Mouse (Mus musculus): ENCODE data around the gene Tap1. TPM values are rescaled to one million over a fixed set of nuclear protein-coding genes. Genes with fewer than 3 reads are reported as not detected.

Gene Tap1
- total and polyA plus RNA-seq, 2 experiments: 15.1 to 23.5 TPM

DNA sequence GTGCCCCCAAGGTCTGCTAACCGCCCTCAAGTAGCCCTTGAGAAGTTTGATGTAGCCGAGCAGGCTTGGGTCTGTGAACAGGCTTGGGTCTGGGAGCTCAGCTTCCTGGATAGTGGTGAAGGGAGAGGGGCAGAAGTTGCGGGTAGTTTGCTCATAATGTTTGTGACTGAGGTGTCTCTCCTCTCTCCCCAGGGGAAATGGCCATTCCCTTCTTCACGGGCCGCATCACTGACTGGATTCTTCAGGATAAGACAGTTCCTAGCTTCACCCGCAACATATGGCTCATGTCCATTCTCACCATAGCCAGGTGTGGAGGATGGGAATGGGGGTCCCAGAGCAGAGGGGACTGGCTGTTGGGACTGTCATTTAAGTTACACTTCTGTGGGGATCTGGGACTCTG, 1.6 kb downstream of the Tap1 start:
- Histone ChIP-seq H3K27ac (replicated peaks; ENCODE audit: insufficient read depth, low read depth, low read length) (no peak overlapping the region), H3K9ac (ENCODE audit: low read depth, low read length) (no peak overlapping the region), H3K36me3 (ENCODE audit: control insufficient read depth, insufficient read depth, low read length) (no peaks in the 10 kb centered on the region; the same call in 1 of the 2 replicates), H3K79me2 (ENCODE audit: control insufficient read depth, insufficient read depth, low read length) (no peaks in the 10 kb centered on the region; the same call in 1 of the 2 replicates), H3K4me3 (ENCODE audit: insufficient read depth, low read depth, low read length) (no peak overlapping the region), H3K27me3 (ENCODE audit: control insufficient read depth, insufficient read depth, low read length) (no peaks in the 10 kb centered on the region), H3K4me1 (ENCODE audit: control insufficient read depth, insufficient read depth, low read length) (peaks cover 16% of the 10 kb centered on the region)
- TF ChIP-seq POLR2A (IDR thresholded peaks at IDR 0.05; ENCODE audit: extremely low read depth, insufficient read depth, low read length): no peak
- no peak for TF ChIP-seq CTCF (IDR thresholded peaks at IDR 0.05; ENCODE audit: low read depth, low read length)
- WGBS: 84% methylated on average over 6 of the region's 6 CpGs
- no peak for DNase-seq (ENCODE audit: extremely low read depth, low read depth, low spot score)

DNA sequence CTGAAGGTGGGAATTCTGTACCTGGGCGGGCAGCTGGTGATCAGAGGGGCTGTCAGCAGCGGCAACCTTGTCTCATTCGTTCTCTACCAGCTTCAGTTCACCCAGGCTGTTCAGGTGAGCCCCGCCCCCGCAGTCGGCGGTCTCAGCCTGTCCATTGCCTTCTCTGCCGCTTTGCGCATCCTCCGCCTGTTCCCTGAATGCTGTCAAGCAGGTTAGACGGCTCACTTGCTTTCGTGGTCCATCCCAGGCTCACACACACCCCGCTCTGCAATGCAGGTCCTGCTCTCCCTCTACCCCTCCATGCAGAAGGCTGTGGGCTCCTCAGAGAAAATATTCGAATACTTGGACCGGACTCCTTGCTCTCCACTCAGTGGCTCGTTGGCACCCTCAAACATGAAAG, 5.5 kb downstream of the Tap1 start:
- WGBS: 78% methylated on average over 16 of the region's 16 CpGs
- H3K27me3 ChIP-seq (ENCODE audit: control insufficient read depth, insufficient read depth, low read length): no peaks in the 10 kb centered on the region
- H3K36me3 ChIP-seq (ENCODE audit: control insufficient read depth, insufficient read depth, low read length): no peaks in the 10 kb centered on the region; the same call in 1 of the 2 replicates
- peaks cover 14% of the 10 kb centered on the region for H3K4me1 ChIP-seq (ENCODE audit: control insufficient read depth, insufficient read depth, low read length)
- no peak for DNase-seq (ENCODE audit: extremely low read depth, low read depth, low spot score)
- no peaks in the 10 kb centered on the region for H3K79me2 ChIP-seq (ENCODE audit: control insufficient read depth, insufficient read depth, low read length)
- H3K4me3 ChIP-seq (ENCODE audit: insufficient read depth, low read depth, low read length): no peak overlapping the region
- no peak overlapping the region for H3K9ac ChIP-seq (ENCODE audit: low read depth, low read length)
- no peak overlapping the region for H3K27ac ChIP-seq (replicated peaks; ENCODE audit: insufficient read depth, low read depth, low read length)
- TF ChIP-seq CTCF (IDR thresholded peaks at IDR 0.05; ENCODE audit: low read depth, low read length) (no peak), POLR2A (IDR thresholded peaks at IDR 0.05; ENCODE audit: extremely low read depth, insufficient read depth, low read length) (no peak)

DNA sequence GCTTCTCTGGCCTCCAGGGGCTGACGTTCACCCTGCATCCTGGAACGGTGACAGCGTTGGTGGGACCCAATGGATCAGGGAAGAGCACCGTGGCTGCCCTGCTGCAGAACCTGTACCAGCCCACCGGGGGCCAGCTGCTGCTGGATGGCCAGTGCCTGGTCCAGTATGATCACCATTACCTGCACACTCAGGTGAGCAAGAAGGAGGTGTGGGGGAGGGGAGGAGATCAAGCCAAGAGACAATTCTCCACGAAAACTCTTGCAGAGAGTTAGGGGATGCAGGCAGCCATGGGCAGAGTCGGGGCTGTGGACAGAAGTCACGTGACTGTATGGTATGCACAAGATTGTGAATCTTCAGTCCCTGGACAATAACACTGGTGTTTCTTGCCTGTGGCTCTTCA, 6.1 kb downstream of the Tap1 start:
- no peaks in the 10 kb centered on the region; the same call in 1 of the 2 replicates for H3K36me3 ChIP-seq (ENCODE audit: control insufficient read depth, insufficient read depth, low read length)
- H3K27ac ChIP-seq (replicated peaks; ENCODE audit: insufficient read depth, low read depth, low read length): no peak overlapping the region
- peaks cover 14% of the 10 kb centered on the region for H3K4me1 ChIP-seq (ENCODE audit: control insufficient read depth, insufficient read depth, low read length)
- TF ChIP-seq POLR2A (IDR thresholded peaks at IDR 0.05; ENCODE audit: extremely low read depth, insufficient read depth, low read length) (no peak), CTCF (IDR thresholded peaks at IDR 0.05; ENCODE audit: low read depth, low read length) (no peak)
- WGBS: 72% methylated on average over 8 of the region's 8 CpGs
- no peak overlapping the region for H3K9ac ChIP-seq (ENCODE audit: low read depth, low read length)
- H3K4me3 ChIP-seq (ENCODE audit: insufficient read depth, low read depth, low read length): no peak overlapping the region
- no peak for DNase-seq (ENCODE audit: extremely low read depth, low read depth, low spot score)
- no peaks in the 10 kb centered on the region for H3K79me2 ChIP-seq (ENCODE audit: control insufficient read depth, insufficient read depth, low read length)
- H3K27me3 ChIP-seq (ENCODE audit: control insufficient read depth, insufficient read depth, low read length): no peaks in the 10 kb centered on the region

DNA sequence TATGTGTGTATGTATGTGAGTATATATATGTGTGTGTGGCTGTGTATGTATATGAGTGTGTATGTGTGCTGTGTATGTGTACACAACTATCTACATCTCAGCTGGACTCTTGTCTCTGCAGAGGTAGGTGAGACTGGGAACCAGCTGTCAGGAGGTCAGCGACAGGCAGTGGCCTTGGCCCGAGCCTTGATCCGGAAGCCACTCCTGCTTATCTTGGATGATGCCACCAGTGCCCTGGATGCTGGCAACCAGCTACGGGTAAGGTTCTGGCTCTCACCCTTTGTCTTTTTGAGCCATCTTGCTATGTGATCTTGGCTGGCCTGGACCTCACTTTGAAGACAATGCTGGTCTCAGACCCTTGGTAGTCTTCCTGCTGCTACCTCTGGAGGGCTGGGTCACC, 7.4 kb downstream of the Tap1 start:
- DNase-seq (ENCODE audit: extremely low read depth, low read depth, low spot score): peak; percentile 77
- no peaks in the 10 kb centered on the region; the same call in 1 of the 2 replicates for H3K36me3 ChIP-seq (ENCODE audit: control insufficient read depth, insufficient read depth, low read length)
- no peak overlapping the region for H3K9ac ChIP-seq (ENCODE audit: low read depth, low read length)
- no peaks in the 10 kb centered on the region for H3K79me2 ChIP-seq (ENCODE audit: control insufficient read depth, insufficient read depth, low read length)
- peaks cover 11% of the 10 kb centered on the region for H3K4me1 ChIP-seq (ENCODE audit: control insufficient read depth, insufficient read depth, low read length)
- no peaks in the 10 kb centered on the region for H3K27me3 ChIP-seq (ENCODE audit: control insufficient read depth, insufficient read depth, low read length)
- H3K4me3 ChIP-seq (ENCODE audit: insufficient read depth, low read depth, low read length): no peak overlapping the region
- TF ChIP-seq CTCF (IDR thresholded peaks at IDR 0.05; ENCODE audit: low read depth, low read length) (no peak), POLR2A (IDR thresholded peaks at IDR 0.05; ENCODE audit: extremely low read depth, insufficient read depth, low read length) (no peak)
- H3K27ac ChIP-seq (replicated peaks; ENCODE audit: insufficient read depth, low read depth, low read length): no peak overlapping the region
- 18% methylated on average over 4 of the region's 4 CpGs for WGBS

DNA sequence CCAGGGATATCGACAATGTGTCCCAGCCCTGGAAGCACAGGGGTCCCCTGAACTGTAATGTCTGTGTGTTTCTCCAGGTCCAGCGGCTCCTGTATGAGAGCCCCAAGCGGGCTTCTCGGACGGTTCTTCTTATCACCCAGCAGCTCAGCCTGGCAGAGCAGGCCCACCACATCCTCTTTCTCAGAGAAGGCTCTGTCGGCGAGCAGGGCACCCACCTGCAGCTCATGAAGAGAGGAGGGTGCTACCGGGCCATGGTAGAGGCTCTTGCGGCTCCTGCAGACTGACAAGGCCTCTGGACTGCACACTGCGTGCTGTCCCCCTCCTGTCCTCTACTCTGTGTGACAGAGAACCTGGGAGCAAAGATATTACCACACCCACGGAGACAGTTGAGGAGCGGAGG, 9.1 kb downstream of the Tap1 start:
- Histone ChIP-seq H3K4me3 (ENCODE audit: insufficient read depth, low read depth, low read length) (no peak overlapping the region), H3K27me3 (ENCODE audit: control insufficient read depth, insufficient read depth, low read length) (no peaks in the 10 kb centered on the region), H3K79me2 (ENCODE audit: control insufficient read depth, insufficient read depth, low read length) (no peaks in the 10 kb centered on the region), H3K4me1 (ENCODE audit: control insufficient read depth, insufficient read depth, low read length) (peaks cover 5% of the 10 kb centered on the region), H3K9ac (ENCODE audit: low read depth, low read length) (no peak overlapping the region), H3K36me3 (ENCODE audit: control insufficient read depth, insufficient read depth, low read length) (peaks cover 2% of the 10 kb centered on the region; the same call in 1 of the 2 replicates), H3K27ac (replicated peaks; ENCODE audit: insufficient read depth, low read depth, low read length) (no peak overlapping the region)
- DNase-seq (ENCODE audit: extremely low read depth, low read depth, low spot score): no peak
- TF ChIP-seq CTCF (IDR thresholded peaks at IDR 0.05; ENCODE audit: low read depth, low read length) (no peak), POLR2A (IDR thresholded peaks at IDR 0.05; ENCODE audit: extremely low read depth, insufficient read depth, low read length) (no peak)
- 86% methylated on average over 12 of the region's 12 CpGs for WGBS
